Mouse (Mus musculus) lung, postnatal 0 days (tissue): ENCODE measurements around the gene Bbs1.

Experiments
- CTCF ChIP-seq: IDR thresholded peaks from 2 replicates; pipeline ENCODE4 v1.5.1; 2016; ENCODE audit warnings: antibody characterized with exemption, mild to moderate bottlenecking
- EP300 ChIP-seq: IDR thresholded peaks from 2 replicates; pipeline ENCODE4 v1.6.1; 2016; ENCODE audit warnings: antibody characterized with exemption, mild to moderate bottlenecking, control low read depth

- TF ChIP-seq CTCF (no peak), EP300 (no peak)
Measured at GRCm38 (mm10) chr19:4898972-4899371, 7.5 kb downstream of the Bbs1 start.
